Mouse (Mus musculus) liver, embryonic 12.5 days (tissue): Measurements from ENCODE around the gene Pianp. TPM values are rescaled to one million over a fixed set of nuclear protein-coding genes. Genes with fewer than 3 reads are reported as not detected.

ENCODE experiments used
- ATAC-seq: fragments of 200-750 bp; cut with Nextera tagmentation; 2 replicates; pipeline ENCODE4 v1.8.0; 2017; ENCODE audit warnings: moderate number of reproducible peaks, mild to moderate bottlenecking, moderate library complexity
- H3K27ac ChIP-seq: fragments of 300-500 bp; sonication (generic); 2 replicates; pipeline ENCODE4 v1.5.1; 2016; ENCODE audit warnings: mild to moderate bottlenecking
- H3K27me3 ChIP-seq: fragments of 300-500 bp; sonication (generic); replicated peaks from 2 replicates; pipeline ENCODE4 v1.6.1; 2016; ENCODE audit warnings: mild to moderate bottlenecking, moderate library complexity
- H3K36me3 ChIP-seq: fragments of 300-500 bp; sonication (generic); 2 replicates; pipeline ENCODE4 v1.6.1; 2016; ENCODE audit warnings: mild to moderate bottlenecking, moderate library complexity
- H3K4me1 ChIP-seq: fragments of 300-500 bp; sonication (generic); 2 replicates; pipeline ENCODE4 v1.6.1; 2016
- H3K4me2 ChIP-seq: fragments of 300-500 bp; sonication (generic); 2 replicates; pipeline ENCODE4 v1.6.1; 2016; ENCODE audit warnings: mild to moderate bottlenecking, moderate library complexity
- H3K4me3 ChIP-seq: fragments of 300-500 bp; sonication (generic); 2 replicates; pipeline ENCODE4 v1.5.1; 2016; ENCODE audit warnings: mild to moderate bottlenecking, moderate library complexity
- H3K9ac ChIP-seq: fragments of 300-500 bp; sonication (generic); 2 replicates; pipeline ENCODE4 v1.6.1; 2016; ENCODE audit warnings: mild to moderate bottlenecking, moderate library complexity
- H3K9me3 ChIP-seq: fragments of 300-500 bp; sonication (generic); replicated peaks from 2 replicates; pipeline ENCODE4 v1.6.1; 2016; ENCODE audit warnings: mild to moderate bottlenecking, moderate library complexity
- WGBS: fragments of 180-500 bp; shearing (Covaris S2); methylation state at CpG from one replicate; pipeline ENCODE4 v1.1.7; 2016; ENCODE audit not compliant: insufficient replicate concordance; 5-methylcytosine and 5-hydroxymethylcytosine counted together
- polyA plus RNA-seq: library from polyadenylated mRNA; unstranded; fragments of >200 nt; fragmentation: Nextera tagmentation; extraction: Ambion mirVana; gene quantifications from 2 replicates; pipeline ENCODE4 v1.2.1, GENCODE M21; 2016

Gene Pianp
- polyA plus RNA-seq, 1 experiment from 2014 or later: not detected

DNA sequence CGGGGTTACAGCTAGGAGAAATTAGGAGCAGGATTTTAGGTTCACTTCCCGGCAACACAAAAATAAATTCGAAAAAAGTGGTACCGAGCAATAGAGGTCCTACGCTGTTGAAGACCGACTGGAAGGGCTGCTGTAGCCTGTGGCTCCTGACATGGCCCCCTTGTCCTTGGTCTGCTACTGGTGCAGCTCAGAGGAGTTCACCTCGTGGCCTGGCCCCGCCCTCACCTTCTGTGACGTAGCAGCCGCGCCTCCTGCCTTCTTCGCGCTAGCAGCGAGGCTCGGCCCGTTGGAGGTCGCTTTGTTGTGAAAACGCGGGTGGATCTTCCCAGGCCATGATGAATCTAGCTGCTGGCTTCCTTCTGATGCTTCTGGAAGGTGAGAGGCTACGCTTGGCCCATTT, 53.2 kb downstream of the Pianp start, which contains the start of gene Acrbp:
Gene Acrbp, plus strand, starts transcription at position 12 of the 400 bp plus-strand sequence.
- peaks cover 14% of the 10 kb centered on the region for H3K4me1 ChIP-seq
- peaks cover 74% of the 10 kb centered on the region for H3K36me3 ChIP-seq
- H3K9me3 ChIP-seq: no peaks in the 10 kb centered on the region
- H3K4me3 ChIP-seq: no peak within 1 kb of the TSS
- H3K9ac ChIP-seq: no peak within 1 kb of the TSS
- peak within 1 kb of the TSS; percentile 36 for H3K4me2 ChIP-seq
- 37% methylated on average over 20 of the region's 20 CpGs for WGBS
- H3K27me3 ChIP-seq: no peaks in the 10 kb centered on the region
- no peak; the same call in 1 of the 2 replicates for ATAC-seq
- no peak within 1 kb of the TSS for H3K27ac ChIP-seq

DNA sequence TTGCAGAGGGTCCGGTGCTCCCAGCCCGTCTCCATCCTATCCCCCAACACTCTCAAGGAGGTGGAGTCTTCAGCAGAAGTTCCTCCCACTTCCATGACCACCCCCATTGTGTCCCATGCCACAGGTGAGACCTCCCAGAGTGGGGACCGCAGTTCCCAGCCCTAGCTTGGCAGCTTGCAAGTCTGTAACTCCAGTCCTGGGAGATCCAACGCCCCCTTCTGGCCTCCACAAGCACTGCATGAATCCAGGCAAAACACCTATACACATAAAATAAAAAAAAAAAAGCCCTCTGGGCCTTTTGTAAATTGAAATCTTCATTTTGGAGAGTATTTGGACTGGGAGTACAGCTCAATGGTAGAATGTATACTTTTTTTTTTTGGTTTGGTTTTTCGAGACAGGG, 54.7 kb downstream of the Pianp start:
- Histone ChIP-seq H3K36me3 (peaks cover 61% of the 10 kb centered on the region), H3K9me3 (no peaks in the 10 kb centered on the region), H3K9ac (no peak overlapping the region), H3K27ac (no peak overlapping the region), H3K4me3 (no peak overlapping the region), H3K27me3 (no peaks in the 10 kb centered on the region), H3K4me2 (no peak overlapping the region), H3K4me1 (peaks cover 14% of the 10 kb centered on the region)
- ATAC-seq: no peak
- WGBS: 66% methylated on average over 5 of the region's 5 CpGs

Other genes with a start within 250 kb of the Pianp start
- gene Gm45234, start 240.7 kb upstream of the Pianp start, polyA plus RNA-seq: not detected in 2 replicates
- gene Atn1, start 240.2 kb upstream of the Pianp start, polyA plus RNA-seq: 2.6 and 2.9 TPM in 2 replicates
- gene Eno2, start 227.0 kb upstream of the Pianp start, polyA plus RNA-seq: 0.77 and 1.0 TPM in 2 replicates
- not detected in 2 replicates for gene Lrrc23, start 217.0 kb upstream of the Pianp start, polyA plus RNA-seq
- 9.9 and 10.8 TPM in 2 replicates for gene Spsb2, start 188.0 kb upstream of the Pianp start, polyA plus RNA-seq
- 630 and 674 TPM in 2 replicates for gene Tpi1, start 182.4 kb upstream of the Pianp start, polyA plus RNA-seq
- 87.5 and 94.1 TPM in 2 replicates for gene Usp5, start 167.2 kb upstream of the Pianp start, polyA plus RNA-seq
- 193 TPM in 2 replicates for gene Cdca3, start 167.1 kb upstream of the Pianp start, polyA plus RNA-seq
- gene Gnb3, start 156.4 kb upstream of the Pianp start, polyA plus RNA-seq: 0.29 and 0.43 TPM in 2 replicates
- 5.0 and 5.5 TPM in 2 replicates for gene P3h3, start 138.9 kb upstream of the Pianp start, polyA plus RNA-seq
- gene Gpr162, start 132.7 kb upstream of the Pianp start, polyA plus RNA-seq: 0.08 and 0.17 TPM in 2 replicates
- 0.05 and 0.07 TPM in 2 replicates for gene Cd4, start 108.5 kb upstream of the Pianp start, polyA plus RNA-seq
- gene Lag3, start 85.0 kb upstream of the Pianp start, polyA plus RNA-seq: 0.32 and 0.33 TPM in 2 replicates
- 64.5 and 66.7 TPM in 2 replicates for gene Ptms, start 76.6 kb upstream of the Pianp start, polyA plus RNA-seq
- 178 and 187 TPM in 2 replicates for gene Mlf2, start 65.3 kb upstream of the Pianp start, polyA plus RNA-seq
- gene Cops7a, start 31.2 kb upstream of the Pianp start, polyA plus RNA-seq: 88.7 and 95.2 TPM in 2 replicates
- 6.6 and 7.2 TPM in 2 replicates for gene Zfp384, start 12.5 kb downstream of the Pianp start, polyA plus RNA-seq
- 34.4 and 34.6 TPM in 2 replicates for gene Ing4, start 43.1 kb downstream of the Pianp start, polyA plus RNA-seq
- gene Acrbp, start 53.0 kb downstream of the Pianp start, polyA plus RNA-seq: 2.8 and 3.7 TPM in 2 replicates
- 1.9 and 2.2 TPM in 2 replicates for gene Lpar5, start 71.2 kb downstream of the Pianp start, polyA plus RNA-seq
- gene Chd4, start 99.3 kb downstream of the Pianp start, polyA plus RNA-seq: 38.3 and 40.5 TPM in 2 replicates
- 83.1 and 85.3 TPM in 2 replicates for gene Nop2, start 135.2 kb downstream of the Pianp start, polyA plus RNA-seq
- 6.6 and 7.3 TPM in 2 replicates for gene Iffo1, start 148.5 kb downstream of the Pianp start, polyA plus RNA-seq
- gene Gapdh, start 169.8 kb downstream of the Pianp start, polyA plus RNA-seq: 1,499 and 1,575 TPM in 2 replicates
- gene Ncapd2, start 195.0 kb downstream of the Pianp start, polyA plus RNA-seq: 132 and 138 TPM in 2 replicates
- gene Mrpl51, start 195.1 kb downstream of the Pianp start, polyA plus RNA-seq: 211 and 222 TPM in 2 replicates
- gene Vamp1, start 218.9 kb downstream of the Pianp start, polyA plus RNA-seq: 2.3 and 2.6 TPM in 2 replicates
- gene Tapbpl, start 235.2 kb downstream of the Pianp start, polyA plus RNA-seq: 3.8 and 4.0 TPM in 2 replicates
- gene Cd27, start 240.3 kb downstream of the Pianp start, polyA plus RNA-seq: 2.6 and 3.2 TPM in 2 replicates